Mouse (Mus musculus) spleen, adult 12 weeks (tissue): ENCODE results near the gene Sh3gl1.

ENCODE experiments used
- DNase-seq: peaks from one replicate; pipeline ENCODE4 v3.0.0; 2022; ENCODE audit warnings: low spot score

Gene Sh3gl1

DNA sequence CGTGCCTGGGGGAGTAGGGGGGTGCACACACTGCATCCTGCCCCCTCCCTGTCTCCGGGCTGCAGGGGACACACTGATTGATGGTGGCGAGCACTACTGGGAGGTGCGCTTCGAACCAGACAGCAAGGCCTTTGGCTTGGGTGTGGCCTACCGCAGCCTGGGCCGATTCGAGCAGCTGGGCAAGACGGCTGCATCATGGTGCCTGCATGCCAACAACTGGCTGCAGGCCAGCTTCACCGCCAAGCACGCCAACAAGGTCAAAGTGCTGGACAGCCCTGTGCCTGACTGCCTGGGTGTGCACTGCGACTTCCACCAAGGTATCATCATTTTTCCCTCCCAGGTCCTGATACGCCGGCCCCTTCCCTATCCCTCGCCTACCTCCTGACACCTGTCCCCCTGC is 40.4 kb downstream of the Sh3gl1 start:
- DNase-seq = no peak

DNA sequence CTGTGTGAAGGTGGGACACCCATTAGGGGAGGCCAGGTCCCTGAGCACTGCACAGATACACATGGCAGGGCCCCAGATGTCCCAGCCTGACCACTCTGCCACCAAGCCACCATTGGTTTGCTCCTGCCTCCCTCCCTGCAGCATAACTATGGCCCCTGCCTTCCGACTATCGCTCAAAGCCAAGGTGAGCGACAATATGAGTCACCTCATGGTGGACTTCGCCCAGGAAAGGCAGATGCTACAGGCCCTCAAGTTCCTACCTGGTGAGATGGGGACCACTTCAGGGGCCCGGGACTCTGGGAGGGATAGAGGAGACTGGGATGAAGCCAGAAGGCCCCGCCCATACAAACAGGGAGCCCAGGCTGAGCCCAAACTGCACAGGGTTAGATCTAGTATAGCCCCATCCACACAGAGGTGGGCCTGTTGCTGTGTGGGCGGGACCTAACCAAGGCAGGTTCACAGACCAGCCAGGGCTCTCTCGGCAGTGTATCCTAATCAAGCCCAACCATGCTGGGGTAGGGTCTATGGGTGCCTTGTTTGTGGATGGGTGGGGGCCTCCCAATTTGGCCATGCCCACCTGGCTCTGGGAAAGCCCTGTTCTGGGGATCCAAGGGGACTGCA is 46.0 kb downstream of the Sh3gl1 start:
- DNase-seq = no peak

DNA sequence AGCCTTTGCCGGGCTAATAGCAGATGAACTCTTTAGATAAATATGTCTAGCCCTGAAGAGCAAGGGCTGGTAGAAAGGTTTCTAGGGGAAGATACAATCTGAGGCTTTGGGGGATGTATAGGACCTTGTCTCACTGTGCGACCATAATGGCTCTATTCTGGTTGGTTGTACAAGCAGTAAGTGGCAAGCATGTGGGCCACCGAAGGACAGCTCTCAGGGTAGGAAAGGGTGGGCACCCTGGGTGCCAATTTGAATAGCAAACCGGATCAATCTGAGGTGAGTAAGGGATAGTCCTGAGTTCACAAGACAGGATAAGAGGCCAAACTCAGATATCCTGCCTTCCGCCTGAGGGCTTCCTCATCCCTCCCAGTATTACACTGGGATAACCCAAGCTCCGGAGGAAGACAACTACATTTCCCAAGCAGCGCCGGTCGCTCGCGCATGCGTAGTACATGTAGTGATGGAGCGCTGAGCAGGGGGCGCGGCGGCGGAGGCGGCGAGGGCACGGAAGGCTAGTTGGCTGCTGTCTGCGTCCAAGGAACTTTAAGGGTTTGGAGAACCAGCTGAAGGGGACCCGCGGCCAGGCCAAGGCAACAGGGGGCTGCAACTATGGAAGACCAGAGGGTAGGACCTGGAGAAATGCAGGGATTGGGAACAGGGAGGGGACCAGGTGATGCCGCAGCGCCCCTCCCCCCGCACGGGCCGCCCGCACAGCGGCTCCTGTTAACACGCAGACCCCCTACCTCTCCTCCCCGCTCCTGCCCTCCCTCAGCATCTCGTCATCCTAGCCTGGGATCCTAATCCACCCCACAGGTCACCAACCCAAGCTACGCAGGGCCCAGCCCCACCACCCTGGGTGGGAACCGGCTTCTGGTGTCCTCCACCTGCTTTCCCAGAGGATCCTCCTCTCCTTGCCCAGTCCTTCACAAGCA is 50.1 kb downstream of the Sh3gl1 start, which contains the start of gene Fsd1:
TSS of gene Fsd1 (plus strand) at position 480 of the 932 bp plus-strand sequence.
- no peak for DNase-seq

DNA sequence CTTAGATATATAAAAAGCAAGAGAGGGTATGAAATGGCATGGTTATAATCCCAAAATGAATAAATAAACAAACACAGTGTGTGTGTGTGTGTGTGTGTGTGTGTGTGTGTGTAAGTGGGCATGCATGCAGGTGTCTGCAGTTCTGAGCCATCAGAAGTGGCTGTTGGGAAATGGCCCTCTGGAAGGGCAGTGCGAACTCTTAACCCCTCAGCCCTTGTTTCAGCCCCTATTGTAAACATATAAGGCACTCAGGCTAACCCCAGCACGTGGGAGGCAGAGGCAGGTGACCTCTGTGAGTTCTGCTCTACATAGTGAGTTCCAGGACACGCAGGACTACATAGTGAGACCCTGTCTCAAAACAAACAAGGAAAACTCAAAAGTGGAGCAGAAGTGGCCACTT is 59.1 kb downstream of the Sh3gl1 start:
- DNase-seq = no peak

DNA sequence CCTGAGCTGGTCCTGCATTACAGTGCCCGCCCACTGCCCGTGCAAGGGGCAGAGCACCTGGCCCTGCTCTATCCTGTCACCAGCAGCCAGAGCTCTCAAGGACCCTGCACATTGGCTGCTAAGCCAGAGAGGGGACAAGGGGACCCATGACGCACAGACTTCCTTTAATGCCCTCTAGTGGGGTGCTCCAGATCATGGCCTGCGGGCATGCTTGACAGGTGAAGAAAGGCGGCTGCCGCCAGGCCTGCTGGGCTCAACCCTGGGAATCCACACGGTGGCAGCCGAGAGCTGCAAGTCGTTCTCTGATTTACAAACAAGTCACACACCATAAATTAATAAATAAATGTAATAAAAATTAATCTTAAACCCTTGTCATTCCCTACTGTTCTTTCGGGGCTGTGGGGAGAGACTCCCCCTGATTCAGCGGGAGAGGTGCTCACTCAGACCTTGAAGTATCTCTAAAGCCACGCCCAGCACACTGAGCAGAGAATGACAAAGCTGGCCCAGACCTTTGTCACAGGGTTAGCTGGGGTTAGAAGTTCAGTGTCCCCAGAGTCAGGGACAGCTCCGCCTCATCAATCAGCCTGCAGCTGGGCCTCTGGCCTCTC is 60.1 kb downstream of the Sh3gl1 start:
- peak; percentile 50 for DNase-seq

DNA sequence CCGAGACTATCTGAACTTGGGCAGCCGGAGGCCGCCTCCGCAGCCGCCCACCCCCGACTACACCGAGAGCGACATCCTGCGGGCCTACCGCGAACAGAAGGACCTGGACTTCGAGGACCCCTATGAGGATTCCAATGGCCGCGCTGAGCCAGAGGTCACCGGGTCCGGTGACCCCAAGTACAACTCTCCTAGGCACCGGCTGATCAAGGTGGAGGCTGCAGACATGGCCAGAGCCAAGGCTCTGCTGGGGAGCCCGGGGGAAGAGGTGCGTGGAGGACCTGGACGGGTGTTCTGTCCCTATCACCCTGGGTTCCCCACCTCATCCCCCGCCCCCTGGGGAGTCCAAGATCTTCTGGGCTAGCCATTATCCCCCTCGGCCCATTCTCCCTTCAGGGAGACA is 65.0 kb downstream of the Sh3gl1 start:
- DNase-seq = no peak

DNA sequence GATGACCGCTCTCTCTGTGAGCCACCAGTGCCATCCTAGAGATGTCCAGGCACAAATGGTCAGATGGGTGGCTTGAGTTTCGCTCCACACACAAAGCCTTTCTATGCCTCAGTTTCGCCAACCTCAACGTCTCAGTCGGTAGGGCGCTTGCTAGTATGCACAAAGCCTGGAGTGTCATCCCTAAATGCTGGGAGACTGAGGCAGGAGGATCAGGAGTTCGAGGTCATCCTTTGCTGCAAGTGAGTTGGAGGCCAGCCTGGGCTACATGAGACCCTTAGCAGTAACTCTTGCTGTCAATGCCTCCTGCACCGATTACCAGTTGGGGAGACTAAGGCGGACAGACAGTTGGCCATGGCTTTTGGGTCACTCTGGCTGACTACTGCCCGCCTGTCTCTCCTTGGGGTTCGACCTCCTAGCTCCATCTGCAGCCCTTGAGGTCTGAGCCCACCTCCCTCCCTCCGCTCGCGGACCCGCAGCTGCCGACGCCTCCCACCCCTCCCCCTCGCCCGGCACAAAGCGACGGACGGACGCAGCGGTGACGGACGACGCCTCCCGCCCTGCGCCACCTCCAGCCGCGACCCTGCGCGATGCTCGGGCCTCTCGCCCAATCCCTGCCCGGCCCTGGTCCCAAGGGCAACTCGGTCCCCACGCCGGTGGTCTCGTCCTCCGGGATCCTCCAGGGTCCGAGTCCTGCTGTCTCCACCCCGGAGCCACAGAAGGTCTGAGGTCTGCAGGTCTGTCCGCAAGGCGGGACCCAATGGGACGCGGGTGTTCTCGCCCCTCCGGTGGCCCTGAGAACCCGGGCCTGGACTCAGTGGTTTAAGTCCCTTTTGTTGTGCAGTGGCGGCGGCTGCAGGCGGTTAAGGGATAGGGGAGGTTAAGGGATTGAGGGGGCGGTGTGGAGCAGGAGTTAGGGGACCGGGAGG is 66.2 kb downstream of the Sh3gl1 start, which contains the start of gene Shd:
TSS of gene Shd (plus strand) at position 502 of the 926 bp plus-strand sequence.
- no peak for DNase-seq

DNA sequence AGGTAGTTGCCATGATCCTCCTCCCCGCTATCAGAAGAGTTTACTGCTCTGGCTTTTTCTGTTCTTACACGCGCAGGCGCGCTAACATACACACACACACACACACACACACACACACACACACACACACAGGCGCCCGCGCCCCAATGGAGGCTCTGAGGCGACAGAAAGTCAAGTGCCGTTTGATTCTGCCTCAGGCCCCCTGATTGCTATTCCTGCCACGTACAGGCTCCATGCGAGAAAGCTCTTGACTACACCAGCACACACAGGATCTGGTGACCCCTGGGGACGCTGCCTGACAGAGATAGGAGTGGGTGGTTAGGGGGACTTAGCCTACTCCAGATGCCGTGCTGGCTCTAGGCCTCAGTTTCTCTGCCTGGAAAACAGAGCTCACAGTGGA is 66.9 kb downstream of the Sh3gl1 start:
- no peak for DNase-seq

DNA sequence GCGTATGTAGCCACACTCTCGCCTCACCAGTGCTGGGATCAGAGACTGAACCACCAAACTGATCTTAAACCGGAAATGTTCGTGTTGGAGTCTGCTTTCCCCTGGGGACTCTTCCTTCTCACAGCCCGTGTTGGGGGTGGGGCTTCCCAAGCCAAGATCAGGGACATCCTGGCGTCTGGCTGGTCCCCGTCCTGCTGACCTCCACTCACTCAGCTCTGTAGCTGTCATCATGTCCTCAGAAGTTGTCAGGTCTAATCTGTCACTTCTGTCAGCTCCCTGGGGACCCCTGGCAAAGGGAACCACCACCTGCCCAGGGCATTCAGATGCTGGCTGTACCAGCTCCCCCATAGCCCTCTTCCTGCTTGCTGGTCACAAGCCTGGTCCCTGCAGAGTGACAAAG is 68.2 kb downstream of the Sh3gl1 start:
- DNase-seq = no peak

DNA sequence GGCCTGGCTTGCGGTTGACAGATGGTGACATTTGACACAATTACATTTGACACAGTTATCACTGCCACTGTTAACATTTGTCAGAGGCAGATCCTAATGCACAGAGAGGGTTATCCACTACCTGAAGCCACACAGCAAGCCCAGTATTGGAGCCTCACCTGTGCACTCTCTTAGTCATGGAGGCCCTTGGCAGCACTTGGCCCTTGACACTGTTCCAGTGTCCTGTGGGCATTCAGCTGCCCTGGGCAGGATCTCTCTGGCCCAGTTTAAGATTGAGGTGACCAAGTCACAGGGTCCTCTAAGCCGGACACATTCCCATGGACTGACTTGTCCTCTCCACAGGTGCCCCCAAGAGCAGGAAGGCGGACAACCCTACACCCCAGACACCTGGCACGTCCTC is 69.2 kb downstream of the Sh3gl1 start:
- DNase-seq = no peak
